Mouse (Mus musculus) ovary, adult 18-20 months (tissue): ENCODE measurements around the gene Wdr53.
"Not testable (repeated sequence)": the region's sequence is repeated elsewhere in the genome, so short reads cannot be mapped to it uniquely, and the experiment has no call there.

ENCODE experiments used
- DNase-seq: peaks from one replicate; pipeline ENCODE4 v3.0.0; 2022; ENCODE audit warnings: low spot score, mixed read lengths

Gene Wdr53

DNA sequence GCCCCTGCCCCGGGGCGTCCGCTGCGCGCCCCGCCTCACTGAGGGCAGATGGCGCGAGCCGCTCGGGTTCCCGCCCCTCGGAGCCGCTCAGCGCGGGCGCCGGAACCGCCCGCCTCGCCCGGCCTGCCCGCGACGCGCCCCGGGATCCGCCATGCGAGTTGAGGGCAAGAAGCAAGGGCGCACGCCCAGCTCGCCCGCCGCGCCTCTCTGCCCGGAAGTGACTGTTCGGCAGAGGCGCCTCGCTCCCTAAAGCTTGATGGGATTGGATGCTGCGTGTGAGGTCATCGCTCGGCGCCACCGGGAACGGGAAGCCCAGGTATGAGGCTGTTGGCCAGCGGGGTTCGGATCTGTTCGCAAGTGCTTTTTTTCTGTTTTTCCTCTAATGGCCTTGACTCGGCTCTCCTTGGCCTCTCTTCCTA is at the start of gene Wdr53, which contains the start of gene Fbxo45:
TSS of gene Wdr53 (plus strand) at position 276 of the 419 bp plus-strand sequence.
TSS of gene Fbxo45 (minus strand) at position 207 of the 419 bp plus-strand sequence.
- peak; percentile 97 for DNase-seq

DNA sequence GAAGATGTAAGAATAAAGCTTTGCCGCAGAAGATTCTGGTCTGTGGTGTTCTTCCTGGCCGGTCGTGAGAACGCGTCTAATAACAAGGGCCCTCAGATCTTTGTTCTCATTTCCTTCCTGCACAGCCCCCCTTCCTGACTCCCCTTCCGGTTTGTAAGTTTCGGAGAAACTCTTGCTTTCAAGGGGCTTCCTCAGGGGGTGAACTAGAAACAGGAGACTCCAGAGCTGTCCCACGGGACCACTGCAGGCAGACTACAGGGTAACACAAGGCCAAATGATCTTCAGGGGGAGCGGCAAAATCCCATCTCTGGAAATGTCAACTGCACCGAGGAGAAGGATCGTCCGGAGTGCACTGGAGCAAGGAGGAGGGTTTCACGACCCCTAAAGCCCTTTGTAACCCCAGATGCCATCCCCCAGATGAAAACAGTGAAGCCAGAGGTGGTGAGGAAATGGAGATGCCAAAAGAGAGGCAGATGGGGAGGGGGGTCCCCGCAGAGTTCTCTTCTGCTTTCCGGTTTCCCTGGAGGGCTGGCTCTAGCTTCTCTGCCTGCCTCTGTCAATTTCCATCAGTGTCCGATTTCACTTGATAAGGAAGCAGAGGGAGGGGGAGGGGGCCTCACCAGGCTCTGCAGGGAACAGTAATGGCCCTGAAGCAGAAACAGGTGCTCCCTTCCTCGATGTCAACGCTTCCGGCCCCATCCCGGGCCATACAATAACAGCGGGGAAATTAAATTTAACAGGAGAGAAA is 46.6 kb upstream of the Wdr53 start:
- no peak for DNase-seq

DNA sequence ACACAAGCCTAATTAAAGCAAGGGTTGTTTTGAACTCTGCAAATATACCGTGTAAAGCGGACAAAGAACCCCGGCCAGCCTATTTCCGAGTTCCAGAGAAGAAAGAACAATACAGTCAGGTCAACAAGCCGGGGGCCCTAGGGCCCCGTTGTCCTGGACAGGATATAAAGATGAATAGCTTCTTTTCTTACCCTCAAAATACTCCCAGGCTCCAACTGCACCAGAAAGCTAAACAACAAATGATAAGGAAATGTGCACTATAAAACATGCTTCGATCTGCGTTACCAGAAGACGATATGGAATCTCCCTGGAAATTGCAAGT is 46.1 kb upstream of the Wdr53 start:
- no peak for DNase-seq

DNA sequence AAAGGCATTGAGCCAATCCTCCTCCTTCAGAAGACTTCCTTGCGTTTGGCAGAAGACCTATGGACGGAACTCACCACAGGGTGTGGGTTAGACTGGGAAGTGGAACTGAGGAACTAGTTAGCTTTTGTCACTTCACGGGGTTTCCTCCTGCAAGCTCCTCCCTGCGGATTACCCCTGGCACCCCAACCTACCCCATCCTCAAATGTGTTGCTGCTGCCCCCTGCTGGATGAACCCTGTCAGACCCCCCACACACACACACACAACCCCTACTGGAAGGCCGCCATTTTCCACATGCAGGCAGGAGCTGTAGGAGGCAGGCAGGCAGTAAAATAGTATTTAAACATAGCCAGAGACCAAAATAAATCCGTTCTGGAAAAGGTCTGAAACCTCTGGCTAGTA is 44.3 kb upstream of the Wdr53 start:
- DNase-seq: no peak

DNA sequence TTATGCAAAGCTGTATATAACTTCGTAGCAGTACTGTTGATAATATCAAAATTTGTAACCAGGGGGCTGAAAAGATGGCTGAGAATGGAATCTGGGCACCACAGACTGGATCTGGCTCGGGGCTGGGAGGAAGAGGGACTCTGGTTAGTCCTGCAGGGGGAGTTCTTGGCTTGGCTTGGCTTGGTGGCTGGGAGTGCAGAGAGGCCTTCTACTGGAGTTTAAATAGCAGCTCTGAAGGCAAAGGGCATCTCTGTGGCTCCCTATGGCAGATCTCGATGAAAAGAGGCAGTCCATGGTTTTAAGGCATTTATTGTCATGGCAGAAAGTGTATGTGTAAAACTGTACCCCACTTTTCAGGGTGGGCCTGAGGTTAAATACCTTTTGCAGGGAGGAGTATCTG is 42.1 kb upstream of the Wdr53 start:
- DNase-seq: no peak

DNA sequence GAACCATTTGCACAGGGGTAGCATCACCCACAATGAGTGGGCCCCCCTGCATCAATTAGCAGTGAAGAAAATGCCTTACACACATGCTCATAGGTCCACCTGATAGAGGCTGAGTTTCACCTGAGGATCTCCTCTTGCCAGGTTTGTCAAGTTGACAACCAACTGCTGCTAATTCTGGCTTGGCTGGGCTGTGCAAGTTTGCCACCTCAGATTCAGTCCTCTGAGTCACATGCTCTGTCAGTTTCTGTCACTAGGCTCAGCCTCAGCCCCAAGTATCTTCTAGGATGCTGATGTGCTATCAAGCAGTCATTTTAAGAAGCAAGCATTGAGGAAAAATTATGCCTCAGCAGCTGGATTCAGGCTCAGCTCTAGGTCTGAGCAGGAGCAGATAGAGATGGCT is 32.9 kb upstream of the Wdr53 start:
- DNase-seq: no peak

DNA sequence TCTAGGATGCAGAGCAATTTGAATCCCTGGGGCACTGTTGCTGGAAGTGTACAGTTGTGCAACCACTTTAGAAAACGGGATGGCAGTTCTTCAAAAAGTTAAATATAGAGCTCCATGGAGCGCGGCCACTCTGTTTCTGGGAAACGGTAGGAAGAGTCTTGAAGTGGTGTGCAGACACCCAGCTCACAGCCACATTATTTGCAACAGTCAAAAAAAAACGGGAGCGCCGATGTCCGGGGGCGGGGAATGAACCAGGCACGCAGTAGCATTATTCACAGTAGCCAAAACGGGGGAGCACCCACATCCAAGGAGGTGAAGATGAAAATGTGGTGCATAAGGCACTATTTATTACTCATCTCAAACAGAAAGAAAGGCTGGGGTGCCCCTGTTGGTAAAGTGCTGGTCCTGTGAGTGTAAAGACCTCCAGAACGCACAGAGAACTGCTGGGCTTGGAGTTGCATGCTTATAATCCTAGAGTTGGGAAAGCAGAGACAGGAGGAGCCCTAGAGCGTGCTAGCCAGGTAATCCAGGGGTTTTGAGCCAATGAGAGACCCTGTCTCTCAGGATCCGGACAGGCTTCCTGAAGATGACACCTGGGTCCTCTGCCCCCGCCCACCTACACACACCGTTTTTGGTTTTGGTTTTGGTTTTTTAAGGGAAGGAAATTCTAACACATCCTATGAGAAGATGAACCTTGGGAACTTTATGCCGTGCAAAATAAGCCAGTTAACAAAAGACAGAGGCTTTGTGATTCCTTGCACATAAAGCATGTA is 32.0 kb upstream of the Wdr53 start:
- no peak for DNase-seq

DNA sequence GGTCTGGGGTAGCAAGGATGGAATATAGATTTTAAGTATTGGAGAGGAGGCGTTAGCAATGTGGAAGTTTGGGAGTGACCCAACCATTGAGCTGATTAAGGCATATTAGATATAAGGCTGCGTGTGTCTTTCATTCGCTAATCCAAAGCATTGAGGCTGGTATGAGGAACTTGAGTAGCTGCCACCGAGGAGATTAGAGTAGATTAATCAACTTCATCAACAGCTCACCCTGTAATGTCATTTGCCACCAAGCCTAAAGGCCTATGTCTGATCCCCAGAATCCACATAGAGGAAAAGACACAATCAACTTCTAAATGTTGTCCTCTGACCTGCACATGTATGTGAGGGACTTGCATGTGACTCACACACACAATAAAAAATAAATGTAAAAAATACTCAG is 25.2 kb upstream of the Wdr53 start:
- DNase-seq: no peak

DNA sequence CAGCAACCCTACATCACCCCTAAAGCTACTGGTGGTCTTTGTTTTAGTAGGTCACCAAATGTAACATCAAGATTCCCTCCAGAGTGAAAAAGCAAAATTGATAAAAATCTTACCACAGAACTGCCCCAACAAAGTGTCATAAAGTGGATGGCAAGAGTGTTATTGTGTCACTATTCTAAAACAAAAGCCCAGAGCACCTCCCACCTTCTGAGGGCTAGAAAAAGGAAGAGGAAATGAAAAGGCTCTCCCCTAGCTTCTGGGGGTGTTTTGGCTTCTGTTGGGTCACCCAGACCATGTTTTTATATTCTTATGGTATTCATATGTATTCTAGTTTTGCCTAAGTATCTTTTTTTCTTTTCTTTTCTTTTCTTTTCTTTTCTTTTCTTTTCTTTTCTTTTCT is 24.6 kb upstream of the Wdr53 start:
- DNase-seq: no peak

DNA sequence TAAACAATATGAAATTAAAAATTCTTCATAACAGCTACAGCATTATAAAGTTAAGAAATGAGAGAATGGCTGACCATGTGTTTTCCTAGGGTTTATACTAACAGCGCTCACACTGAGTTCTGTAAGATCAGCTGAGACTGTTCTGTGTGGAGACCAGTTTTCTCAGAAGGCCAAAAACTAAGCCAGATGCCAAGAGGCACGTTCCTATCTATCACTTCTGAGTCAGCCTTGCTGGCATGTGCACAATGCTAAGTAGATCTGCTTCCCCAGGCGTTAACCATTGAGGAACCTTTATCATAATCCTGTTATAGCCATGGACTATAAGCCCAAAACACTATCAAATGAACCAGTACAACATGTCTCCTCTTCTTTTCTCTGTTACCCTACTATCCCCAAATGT is 15.0 kb upstream of the Wdr53 start:
- DNase-seq: peak; percentile 62

DNA sequence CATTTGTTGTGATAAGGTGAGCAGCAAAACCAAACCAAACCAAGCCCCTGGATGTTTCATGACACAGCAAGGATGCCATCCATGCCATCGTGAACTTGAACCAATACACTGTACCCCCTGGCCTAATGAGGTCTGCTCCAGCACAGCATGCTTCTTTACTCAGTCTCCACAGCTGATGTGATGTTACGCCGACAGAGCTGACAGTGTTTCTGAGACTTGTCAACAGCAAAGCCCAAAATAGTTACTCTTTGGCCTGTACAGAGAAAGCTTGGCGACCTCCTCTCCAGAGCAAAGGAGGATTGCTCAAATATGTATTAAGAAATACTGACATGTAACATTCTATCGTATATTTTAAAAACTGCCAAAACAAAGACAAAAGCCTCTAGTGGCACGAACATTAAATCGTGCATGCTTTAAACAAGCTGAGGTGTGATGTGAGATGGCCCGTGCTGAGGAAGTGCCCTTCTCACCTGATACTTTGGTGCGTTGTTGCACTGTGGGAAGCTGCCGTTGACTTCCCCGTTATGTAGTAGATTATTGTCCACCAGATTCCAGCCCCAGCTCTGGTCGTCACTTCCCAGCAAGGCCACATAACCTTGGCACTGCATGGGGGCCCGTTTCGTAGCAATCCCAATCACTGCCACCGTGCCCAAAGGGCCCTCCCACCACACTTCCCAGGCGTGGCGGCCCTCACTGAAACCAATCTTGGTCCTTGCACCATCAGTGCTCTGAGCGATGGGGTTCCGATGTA is 8.9 kb upstream of the Wdr53 start:
- no peak for DNase-seq

DNA sequence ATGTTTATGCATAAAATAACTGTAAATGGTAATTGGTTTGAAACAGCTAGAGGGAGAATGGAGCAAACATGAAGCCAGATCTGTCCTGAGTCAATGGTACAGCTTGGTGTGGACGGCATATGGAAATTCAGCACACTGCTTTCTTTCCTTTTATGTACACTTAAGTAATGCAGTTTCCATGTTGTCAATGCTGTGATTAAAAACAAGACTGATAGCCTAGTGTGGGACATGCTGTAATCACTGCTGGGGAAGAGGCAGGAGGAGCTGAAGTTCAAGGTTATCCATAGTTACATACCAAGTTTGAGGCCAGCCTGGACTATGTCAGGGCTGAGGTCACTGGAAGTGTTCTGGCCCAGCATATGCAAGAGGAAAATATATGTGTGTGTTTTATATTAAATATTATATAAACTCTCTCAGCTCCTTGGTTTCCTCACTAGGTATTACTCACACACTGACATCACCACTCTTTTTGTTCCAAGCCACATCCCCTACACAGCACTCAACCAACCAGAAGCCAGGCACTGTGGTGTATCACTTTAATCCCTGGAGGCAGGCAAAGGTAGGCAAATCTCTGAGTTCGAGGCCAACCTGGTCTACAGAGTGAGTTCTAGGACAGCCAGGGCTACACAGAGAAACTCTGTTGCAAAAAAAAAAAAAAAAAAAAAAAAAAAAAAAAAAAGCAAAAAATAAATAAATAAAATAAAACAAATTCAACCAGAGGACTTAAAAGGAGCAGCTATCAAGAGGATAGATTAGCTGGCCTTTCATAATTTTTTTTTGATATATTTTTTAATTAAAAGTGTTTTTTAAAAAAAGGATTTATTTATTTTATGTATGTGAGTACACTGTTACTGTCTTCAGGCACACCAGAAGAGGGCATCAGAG is 7.4 kb upstream of the Wdr53 start:
- no peak for DNase-seq

DNA sequence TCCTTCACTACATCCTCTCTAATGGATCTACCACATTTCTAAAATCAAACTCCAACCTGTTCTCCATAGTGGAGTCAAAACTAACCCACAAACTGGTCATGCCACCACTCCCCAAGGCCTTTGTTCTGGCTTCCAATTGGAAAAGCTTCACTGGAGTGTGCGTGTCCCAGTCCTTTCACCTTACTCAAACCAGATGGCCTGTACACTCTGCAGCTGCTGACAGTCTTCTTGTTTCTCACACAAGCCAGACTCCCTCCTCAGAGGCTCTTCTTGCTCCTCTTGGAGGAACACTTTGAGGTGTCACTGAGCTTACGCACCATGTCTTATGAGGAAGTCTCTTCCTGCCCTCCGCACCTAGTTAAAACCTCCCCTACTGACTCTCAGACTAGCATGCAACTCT is 3.1 kb upstream of the Wdr53 start:
- no peak for DNase-seq

DNA sequence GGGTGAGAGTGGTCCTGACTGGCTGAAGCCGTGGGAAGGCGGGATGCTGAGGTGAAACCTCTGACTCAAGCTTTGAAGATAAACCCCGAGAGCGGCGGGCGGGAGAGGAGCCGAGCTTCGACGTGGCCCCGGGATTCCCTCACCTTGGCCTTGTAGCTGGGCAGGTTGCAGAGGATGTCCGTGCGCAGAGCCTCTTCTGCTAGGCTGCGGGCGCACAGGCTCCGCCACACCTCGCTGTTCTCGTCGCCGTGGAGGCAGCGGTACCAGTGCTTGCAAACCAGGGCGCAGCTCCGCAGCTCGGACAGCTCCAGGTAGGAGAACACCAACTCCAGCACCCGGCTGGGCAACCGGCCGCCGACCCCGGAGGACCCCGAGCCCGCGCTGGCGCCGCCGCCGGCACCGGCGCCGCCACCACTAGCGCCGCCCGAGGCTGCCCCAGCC is 656 bp upstream of the Wdr53 start:
- DNase-seq: peak; percentile 28

DNA sequence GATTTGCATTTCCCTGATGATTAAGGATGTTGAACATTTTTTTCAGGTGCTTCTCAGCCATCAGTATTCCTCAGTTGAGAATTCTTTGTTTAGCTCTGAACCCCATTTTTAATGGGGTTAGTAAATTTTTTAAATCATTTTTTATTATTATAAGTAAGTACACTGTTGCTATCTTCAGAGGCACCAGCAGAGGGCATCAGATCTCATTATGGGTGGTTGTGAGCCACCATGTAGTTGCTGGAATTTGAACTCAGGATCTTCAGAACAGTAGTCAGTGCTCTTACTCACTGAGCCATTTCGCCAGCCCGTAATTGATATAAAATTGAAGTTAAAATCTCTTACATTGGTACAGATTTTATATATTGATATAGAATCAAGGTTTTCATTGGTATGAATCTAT is 17.2 kb downstream of the Wdr53 start:
- DNase-seq: not testable (repeated sequence)

DNA sequence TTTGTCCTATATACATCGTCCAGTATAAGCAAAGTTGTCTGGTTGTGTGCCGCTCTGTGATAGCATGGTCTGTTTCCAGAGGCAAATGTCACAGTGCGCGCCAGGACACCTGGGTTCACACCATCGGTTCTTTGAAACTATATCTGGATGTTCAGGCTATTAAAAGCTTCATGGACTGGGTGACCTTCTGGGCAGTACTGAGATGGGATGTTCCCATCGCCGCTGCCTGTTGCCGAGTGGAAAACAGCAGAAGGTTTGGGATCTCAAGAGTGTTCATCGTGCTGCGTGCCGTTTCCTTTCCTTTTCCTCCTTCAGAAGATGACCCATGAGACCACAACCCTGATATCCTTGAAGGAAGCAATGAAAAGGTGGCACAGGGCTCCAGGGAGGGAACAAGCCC is 24.3 kb downstream of the Wdr53 start, which contains the start of gene Smco1:
TSS of gene Smco1 (plus strand) at position 178 of the 400 bp plus-strand sequence.
- DNase-seq: no peak

DNA sequence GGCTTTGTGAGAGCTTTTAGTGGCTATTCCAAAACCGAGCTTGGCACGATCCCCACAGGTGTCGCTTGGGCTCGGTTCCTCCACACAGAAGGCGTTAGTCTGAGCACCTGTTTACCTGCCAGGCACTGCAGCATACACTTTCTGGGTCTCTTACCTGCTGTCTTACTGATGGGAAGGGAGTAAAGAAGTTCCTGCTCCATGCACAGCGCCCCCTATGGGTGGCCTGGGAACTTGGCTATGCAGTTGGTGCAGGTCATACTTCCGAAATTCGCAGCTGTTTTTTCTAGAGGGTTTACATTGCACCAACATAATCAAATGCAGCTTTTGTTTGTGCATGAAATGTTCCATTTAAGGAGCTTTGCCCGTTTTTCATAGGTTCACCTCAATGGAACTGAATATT is 26.3 kb downstream of the Wdr53 start:
- no peak for DNase-seq

DNA sequence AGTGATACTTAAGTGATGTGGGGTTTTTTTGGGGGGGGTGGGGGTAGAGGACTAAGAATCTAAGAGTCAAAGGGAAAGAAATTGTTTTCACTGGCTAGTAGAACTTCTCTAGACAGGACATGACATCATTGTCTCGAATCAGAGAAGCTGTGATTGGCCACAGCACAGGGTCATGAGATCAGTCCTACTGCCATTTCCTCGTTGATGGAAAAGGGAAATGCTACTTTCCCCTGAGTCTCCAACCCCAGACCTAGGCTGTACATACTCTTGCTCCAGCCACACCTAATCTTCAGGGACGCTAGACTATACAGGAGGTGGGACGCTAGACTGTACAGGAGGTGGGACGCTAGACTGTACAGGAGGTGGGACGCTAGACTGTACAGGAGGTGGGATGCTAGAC is 28.0 kb downstream of the Wdr53 start:
- DNase-seq: no peak

DNA sequence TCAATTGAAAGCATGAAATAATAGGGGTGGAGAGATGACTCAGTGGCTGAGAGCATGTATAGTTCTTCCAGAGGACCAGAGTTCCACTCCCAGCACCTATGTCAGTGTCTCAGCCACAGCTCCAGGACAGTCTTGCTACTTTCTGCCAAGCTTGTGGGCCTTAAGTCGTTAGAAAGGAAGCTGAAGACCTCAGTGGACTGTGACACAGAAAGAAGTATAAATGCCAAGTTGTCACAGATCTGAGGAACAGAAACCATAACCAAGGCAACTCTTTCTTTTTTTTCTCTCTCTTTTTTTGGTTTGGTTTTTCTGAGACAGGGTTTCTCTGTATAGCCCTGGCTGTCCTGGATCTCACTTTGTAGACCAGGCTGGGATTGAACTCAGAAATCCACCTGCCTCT is 28.8 kb downstream of the Wdr53 start:
- DNase-seq: no peak

DNA sequence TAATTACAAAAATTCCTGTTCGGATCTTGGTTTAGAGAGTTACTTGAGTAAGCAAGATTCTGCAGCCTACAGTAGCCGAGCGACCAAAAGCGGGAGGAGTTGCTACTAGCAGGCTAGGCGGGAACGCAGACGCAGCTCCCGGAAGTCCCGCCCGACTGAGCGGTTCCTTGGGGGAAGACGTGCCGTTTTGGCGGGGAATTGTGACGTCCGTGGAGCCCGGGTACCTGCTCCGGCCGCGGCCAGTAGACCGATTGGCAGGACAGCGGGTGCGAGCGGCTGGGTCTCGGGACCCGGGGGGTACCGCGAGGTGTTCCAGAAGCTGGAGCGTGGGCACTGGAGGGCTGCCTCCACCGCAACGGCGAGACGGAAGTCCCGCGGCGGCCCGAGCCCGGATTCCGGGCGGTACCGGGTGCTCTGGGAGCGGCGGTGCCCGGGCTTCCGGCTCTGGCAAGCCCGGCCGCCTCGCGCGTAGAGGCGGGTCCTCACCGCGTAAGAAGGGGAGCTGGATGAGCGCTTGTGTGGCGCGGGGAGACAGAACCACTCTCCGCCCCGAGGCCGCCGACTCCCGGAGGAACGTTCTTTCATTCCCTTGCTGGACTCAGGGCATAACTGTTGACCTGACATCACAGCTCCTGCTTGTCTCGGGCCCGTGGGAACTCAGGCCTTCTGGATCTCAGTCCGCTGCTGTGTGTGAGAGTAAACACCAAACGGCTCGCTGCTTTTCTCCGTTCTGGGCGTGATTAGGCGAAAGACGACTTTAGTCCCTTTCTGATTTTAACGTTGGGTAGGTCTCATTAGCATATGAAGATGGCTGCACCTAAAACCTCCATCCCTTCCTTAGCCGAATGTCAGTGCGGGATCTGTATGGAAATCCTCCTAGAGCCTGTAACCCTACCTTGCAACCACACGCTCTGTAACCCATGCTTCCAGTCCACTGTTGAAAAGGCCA is 30.6 kb downstream of the Wdr53 start, which contains the start of gene Rnf168:
TSS of gene Rnf168 (plus strand) at position 152 of the 949 bp plus-strand sequence.
- peak; percentile 87 for DNase-seq
